Mouse (Mus musculus) kidney, postnatal 14 days (tissue): ENCODE data around the gene L3mbtl4.

Experiments used
- DNase-seq: peaks from one replicate; pipeline ENCODE4 v3.0.0; 2022; ENCODE audit warnings: mixed read lengths

L3mbtl4 gene

DNA sequence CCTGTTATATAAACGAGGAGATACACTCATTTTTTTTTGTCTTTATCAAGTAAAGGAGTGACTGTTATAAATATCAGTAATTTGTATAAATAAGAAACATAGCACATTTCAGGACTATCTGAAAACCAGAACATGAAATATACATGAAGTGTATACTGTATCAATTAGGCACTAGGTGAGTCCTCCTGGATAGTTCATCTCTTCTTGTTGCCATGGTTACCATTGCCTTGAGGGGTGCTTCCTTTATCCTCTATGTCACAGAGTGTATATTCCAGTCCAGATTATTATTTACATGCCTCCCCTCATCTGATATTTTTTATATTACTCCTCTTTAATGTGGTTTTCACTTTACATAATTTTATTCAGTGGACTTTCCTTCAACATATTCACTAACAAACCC lies 392.9 kb downstream of the L3mbtl4 start:
- no peak for DNase-seq

DNA sequence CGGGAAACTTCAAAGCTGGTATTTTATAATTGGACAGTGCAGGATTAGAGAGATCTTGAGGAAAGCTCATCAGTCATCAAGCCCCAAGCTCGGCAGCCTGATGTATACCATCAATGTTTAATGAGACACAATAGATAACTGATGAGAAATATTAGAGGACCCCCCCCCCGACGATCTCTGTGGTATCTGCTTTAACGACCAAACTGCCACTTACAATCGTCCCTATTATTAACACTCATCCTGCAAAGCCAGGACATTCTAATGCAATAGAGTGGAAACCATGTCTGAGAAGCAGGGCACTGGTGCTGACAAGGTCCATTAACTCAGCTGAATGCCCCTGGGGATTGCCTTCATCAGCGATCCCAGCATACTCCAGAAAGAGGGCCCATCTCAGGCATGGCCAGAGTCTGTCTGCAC lies 398.5 kb downstream of the L3mbtl4 start:
- no peak for DNase-seq

DNA sequence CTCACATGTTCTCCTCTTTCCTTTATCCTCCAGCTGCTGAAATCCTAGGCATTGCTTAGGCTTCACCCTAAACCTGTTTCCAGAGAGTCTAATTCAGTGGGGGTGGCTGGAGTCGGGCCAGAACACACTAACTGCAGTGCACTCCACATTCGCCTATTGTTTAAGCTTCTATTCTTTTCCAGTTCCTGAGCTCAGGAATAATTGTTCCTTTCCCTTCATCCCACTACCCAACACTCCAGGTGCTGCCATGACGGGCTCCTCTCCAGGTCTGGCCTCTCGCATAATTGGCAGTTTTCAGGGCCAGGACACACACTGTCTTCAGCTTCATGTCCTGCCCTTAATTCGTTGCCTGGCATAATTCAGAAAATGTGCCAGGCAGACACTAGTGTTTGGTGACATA lies 437.1 kb downstream of the L3mbtl4 start:
- DNase-seq: no peak

DNA sequence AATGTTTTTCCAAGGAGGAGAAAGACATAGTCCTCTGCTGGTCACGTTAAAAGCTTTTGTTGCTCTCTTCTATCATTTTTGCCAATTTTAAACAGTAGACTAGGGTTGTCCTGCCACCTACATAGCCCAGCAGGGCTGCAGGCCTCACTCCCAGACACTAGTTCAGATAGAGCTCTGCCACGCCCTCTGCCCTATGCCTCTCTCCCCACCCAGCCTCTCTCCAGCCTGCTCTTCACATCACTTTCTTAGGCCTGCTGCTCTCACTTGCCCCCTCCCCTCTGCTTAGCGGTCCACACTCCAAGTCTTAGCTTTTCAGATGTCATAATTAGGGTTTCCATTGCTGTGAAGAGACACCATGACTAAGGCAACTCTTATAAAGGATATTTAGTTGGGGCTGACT lies 437.8 kb downstream of the L3mbtl4 start:
- no peak for DNase-seq

DNA sequence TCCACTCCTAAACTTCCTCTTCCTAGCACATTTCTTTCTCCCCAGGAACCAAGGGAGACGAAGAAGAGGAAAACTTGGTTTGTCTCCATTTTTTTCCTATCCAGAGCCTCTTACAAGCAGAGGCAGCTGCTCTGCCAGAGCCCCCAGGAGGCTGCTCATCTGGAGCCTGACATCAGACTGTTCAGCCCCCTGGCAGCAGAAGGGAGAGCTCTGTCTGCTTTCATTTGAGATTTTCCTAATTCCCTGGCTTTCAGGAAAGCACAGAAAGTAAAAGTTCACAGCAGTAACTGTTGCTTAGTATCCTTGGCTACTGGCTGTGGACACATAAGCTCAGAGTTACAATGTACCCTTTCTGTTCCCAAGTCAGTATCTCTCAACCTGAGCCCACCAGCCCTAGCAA lies 474.7 kb downstream of the L3mbtl4 start:
- no peak for DNase-seq

DNA sequence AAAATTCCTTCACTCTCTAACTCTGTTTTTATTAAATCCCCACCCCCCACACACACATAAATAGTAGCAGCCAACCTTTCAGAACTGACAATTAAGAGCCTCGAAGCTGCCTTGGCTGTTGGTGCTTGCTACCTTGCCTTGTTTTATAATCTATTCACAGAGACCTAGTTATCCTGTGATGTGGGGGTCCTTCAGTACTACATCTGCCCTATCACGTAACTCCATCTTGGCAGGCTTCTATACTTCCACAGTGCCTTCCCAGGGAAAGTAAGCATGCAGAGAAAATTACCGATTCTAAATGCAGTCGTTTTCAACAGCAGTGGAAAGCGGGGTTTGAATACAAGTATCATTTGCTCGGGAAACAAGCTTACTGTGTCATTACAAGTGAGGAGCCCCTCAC lies 476.9 kb downstream of the L3mbtl4 start:
- no peak for DNase-seq

DNA sequence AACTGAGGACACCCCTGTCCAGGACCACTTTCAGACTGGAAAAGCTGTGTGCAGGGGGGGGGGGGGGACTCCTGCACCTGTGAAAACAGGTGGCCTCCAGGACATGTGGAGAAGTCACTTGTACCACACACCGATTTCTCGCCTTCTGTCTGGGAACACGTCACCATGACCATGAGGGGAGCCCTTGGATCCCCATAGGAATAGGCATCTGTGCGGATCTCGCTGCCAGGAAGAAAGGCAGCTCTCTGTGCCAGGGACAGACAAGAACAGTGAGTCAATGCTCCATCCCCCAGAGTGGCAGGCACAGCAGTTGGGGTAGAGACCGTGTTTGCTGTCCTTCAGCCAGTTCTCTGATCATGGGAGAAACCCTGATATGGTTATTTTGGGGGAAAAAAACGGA lies 479.5 kb downstream of the L3mbtl4 start:
- no peak for DNase-seq

DNA sequence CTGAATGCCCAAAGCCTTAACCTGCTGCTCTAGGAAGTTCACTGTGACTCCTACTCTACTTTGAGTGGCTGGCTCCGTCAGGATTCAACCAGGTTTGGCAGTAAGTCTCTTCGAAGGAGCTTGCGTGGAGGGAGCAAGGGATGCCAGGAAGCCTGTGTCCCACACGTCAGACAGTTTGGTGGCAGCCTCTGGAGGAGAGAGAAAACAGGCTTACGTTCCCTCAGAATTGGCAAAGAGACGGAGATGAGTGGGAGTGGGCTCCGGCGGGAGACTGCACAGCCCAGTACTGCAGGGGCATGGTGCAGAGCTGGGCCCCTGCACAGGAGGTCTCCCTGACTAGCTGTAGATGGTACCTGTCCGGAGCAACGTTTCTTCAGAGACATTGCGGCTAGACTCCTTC lies 481.2 kb downstream of the L3mbtl4 start:
- no peak for DNase-seq

DNA sequence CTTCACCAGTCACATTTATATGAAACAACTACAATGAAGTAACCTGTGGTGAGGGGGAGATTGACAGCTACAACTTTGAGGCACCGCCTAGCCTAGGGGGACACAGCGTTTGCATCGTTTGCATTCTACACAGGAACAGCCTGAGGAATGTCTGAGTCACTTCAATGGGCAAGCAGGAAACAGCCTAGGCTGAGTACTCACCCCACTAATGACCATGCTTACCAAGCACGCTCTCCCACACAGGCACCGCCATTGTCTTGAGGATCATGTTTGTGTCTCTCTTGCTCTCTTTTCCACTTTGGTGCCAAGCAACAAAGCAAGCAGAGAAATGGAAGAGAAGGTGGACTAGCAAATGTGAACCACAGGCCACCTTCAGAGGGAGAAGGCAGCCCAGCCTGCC lies 484.8 kb downstream of the L3mbtl4 start:
- DNase-seq: no peak

DNA sequence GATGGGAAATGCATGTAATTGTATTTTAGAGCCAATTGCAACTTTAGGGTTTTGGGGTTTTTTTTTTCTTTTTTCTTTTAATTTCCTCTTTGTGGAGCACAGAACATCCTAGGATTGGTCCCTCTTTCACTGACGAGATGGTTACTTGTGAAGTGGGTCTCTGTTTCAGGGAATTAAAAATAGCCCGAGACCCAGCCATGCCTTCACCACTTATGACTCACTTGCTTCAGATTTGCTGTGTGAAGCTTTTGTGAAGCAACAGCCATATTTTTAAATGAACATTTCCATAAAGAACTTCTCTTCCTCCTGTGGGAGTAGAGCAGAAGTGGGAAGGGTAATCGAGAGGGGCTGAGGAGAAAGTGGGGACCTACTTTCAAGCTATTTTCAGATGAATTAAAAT lies 485.3 kb downstream of the L3mbtl4 start:
- DNase-seq: no peak

DNA sequence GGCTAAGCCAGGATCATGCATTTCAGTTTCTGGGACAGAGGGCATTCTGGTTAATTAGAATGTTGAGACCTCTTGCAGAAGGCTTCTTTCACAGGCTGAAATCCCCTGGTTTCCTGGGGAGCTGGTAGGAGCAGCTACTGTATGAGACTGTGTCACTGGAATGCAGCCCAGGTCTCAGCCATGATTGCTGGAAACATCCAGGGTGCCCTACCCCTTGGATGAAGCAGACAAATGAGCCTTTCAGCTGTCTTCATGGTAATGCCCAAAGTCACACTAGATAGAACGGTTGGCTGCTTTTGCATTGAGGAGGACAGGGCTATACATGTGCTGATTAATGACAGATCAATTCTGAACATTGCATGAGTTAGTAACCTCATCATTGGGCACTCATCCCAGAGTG lies 486.4 kb downstream of the L3mbtl4 start:
- DNase-seq: no peak

DNA sequence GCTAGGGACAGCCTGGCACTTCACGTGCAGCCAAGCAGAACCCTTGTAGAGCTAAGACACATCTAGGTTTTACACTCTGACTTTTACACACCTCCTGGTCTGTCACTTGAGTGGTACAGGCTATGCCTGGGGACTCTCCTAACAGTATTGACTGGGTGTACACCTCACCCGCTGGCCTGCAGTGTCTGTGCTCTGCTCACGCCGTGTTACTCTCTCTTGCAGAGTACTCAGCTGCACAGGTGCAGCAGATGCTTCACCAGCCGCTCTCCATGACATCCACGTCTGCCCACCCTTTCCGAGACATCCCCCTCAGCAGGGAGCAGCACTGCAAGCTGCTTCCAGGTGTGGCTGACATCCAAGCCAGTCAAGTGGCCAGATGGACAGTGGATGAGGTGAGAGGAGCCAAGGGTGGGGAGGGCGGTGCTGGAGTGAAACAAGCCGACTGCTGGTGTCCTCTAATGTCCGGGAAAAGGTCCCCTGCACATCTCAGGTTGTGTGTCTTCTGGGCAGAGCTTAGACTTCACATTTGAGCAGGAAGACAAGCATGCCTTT lies 490.8 kb downstream of the L3mbtl4 start:
- DNase-seq: no peak

DNA sequence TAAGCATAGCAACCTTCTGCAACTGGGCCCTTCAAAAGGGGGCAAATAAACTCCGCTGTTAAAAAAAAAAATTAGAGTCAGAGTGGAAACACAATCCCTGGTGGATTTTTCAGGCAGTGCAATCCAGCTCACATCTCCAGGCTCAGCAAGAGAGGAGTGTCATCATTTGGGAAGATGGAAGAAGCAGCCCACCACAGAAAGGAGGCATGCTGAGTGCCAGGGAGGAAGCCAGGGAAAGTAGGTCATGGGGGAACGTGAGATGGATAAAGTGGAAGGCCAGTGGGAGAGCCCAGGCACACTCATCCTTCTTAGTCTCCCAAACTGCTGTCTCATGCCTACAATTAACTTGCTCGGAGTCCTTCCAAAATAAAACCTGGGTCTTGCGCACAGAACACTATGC lies 496.0 kb downstream of the L3mbtl4 start:
- DNase-seq: no peak

DNA sequence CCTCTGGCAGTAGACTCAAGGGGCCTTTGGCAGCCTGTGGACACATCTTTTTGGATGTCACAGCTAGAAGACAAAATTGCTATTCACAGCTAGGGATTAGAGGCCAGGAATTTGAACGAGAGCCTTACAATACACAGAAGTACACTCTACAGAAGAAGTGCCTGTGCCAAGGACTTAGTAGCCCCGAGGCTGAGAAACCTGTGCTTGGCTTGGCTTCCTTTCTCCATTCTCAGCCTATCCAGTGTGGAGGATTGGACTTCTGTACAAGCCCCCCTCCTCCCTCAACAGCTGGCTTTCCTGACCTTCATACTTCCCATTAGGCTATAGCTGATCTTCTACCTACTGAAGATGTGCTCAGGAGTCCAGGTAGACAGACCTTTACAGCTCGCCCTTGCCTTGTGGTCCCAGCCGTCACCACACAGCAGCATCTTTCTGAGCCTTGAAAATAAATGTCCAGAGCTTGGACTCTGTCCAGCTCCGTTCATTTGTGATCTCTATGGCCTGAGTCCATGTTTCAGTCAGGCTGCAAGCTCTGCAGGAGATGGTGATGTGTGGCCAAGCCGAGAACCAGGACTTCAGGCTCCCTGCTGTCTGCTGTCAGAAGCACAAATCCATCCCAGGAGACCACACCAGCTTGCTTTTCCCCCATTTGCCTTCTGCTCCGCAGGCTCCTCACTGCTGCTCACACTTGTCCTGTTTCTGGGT lies 497.6 kb downstream of the L3mbtl4 start:
- DNase-seq: no peak

DNA sequence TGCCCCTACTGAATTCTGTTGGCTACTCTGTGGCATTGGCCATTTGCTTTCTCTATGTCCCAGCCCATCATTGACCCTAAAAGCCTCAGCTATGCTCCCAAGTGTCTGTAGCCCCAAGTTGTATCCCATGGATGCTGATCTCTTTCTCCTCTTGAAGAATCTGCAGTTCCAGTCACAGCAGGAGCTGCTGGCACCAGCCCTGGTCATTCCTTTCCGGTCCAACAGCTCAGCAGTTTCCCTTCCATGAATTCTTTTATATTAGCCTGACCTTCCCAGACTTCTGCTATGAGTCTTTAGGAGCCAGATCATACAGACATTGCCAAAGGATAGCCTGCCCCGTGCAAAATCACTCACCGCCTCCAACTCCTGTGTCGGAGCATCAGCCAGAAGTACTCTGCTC lies 520.1 kb downstream of the L3mbtl4 start:
- DNase-seq: no peak

DNA sequence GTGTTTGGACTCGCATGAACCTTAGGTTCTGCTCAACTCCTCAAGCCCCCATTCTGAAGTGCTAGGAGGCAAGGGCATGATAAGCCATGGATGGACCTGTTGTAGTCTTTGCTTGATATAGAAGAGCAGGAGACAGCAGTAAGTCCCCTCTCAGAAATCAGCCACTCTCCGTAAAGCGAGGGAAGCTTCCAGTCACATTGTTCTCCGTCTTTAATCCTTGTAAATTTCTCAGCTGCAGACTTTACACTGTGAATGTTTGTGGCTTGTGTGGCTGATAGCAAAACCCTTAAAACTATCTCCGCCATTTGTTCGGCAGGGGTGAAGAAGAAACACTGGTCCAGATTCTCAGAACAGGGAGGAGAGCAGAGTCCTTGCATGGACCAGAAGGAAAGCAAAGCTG lies 552.7 kb downstream of the L3mbtl4 start, which contains the start of gene Tmem200c:
Gene Tmem200c, plus strand, starts transcription at position 301 of the 400 bp plus-strand sequence.
- DNase-seq: no peak
